Mouse (Mus musculus) kidney, adult 2 months (tissue): ENCODE measurements at regions not wholly inside any gene's neighbourhood (a gene's known extent, or its start where the extent isn't known, plus 50 kb on each side); places are given as distances from the start of the nearest gene placed in this dataset.

Source experiments
- CTCF ChIP-seq: fragments of 200-500 bp; conservative IDR thresholded peaks from 2 replicates; pipeline ENCODE4 v1.5.1; 2011; ENCODE audit warnings: low read depth, mild to moderate bottlenecking, control low read depth, low read length, moderate library complexity, mixed read lengths; ENCODE audit not compliant: insufficient read depth, insufficient read length
- POLR2A ChIP-seq: fragments of 200-500 bp; IDR thresholded peaks from one replicate; pipeline ENCODE4 v1.6.1; 2011; ENCODE audit warnings: low read depth, low read length, control low read depth

DNA sequence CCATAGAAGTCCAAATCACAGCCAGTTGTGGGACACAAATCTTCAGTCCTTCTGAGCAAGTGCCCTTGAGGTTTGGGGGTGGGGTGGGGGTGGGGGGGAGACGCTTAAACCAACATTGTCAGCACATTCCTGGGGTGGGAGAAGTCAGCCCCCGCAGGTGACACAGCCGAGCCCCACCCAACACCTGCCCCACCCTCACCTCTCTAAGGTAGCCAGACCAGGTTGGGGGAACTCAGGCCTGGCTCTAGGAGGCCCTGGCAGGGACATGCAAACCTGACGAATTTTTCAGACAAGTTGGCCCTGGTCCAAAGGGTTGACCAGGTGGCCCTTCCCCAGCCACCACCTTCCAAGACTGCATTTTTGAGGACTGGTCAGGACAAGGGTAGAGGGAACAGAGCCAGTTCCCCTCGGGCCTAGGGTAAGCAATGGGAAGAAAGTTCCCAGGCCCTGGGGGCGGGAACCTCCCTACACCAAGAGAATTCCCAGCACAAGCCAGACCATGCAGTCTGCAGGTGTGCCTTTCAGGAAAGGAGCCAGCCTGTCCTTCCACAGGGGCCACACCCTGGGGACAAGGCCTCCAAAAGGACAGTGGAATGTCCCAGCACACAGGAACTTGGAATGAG, 146.9 kb downstream of the Bcl11b start:
- TF ChIP-seq CTCF, result no peak
- no peak for TF ChIP-seq POLR2A
